Mouse (Mus musculus): ENCODE measurements around the gene Bicd2. TPM values are rescaled to one million over a fixed set of nuclear protein-coding genes. Genes with fewer than 3 reads are reported as not detected.

Bicd2 gene
- total and polyA plus RNA-seq, 3 experiments: 11.6 to 19.9 (median 19.5) TPM

- no peak for TF ChIP-seq CTCF (IDR thresholded peaks at IDR 0.05; ENCODE audit: low read depth, low read length)
- TF ChIP-seq TAL1 (conservative IDR thresholded peaks at IDR 0.05; ENCODE audit: low read depth, low read length): no peak
- TF ChIP-seq GATA1 (IDR thresholded peaks at IDR 0.05; ENCODE audit: borderline replicate concordance, low read length): no peak
- TF ChIP-seq GATA2 (IDR thresholded peaks at IDR 0.05; ENCODE audit: borderline replicate concordance, low read depth, low read length): no peak
- no peak for TF ChIP-seq POLR2AphosphoS5 (IDR thresholded peaks at IDR 0.05; ENCODE audit: insufficient replicate concordance, low read depth, low read length)
- Histone ChIP-seq H3K36me3 (replicated peaks) (peaks cover 3% of the 10 kb centered on the region), H3K27me3 (ENCODE audit: insufficient read depth, low read length) (peaks cover 20% of the 10 kb centered on the region), H3K9me3 (replicated peaks) (no peaks in the 10 kb centered on the region), H3K4me1 (ENCODE audit: insufficient read depth, low read depth, low read length) (peaks cover 31% of the 10 kb centered on the region), H3K4me3 (ENCODE audit: low read depth, low read length) (no peak overlapping the region)
- DNase-seq (ENCODE audit: low spot score) (no peak), ATAC-seq (ENCODE audit: extremely low read depth, insufficient number of reproducible peaks, low FRiP score, poor library complexity, severe bottlenecking) (no peak)
Measured at GRCm38 (mm10) chr13:49311642-49312041, 29.7 kb upstream of the Bicd2 start.

- Histone ChIP-seq H3K27me3 (ENCODE audit: insufficient read depth, low read length) (peaks cover 46% of the 10 kb centered on the region), H3K4me3 (ENCODE audit: low read depth, low read length) (no peak overlapping the region), H3K4me1 (ENCODE audit: insufficient read depth, low read depth, low read length) (no peaks in the 10 kb centered on the region), H3K36me3 (replicated peaks) (no peaks in the 10 kb centered on the region), H3K9me3 (replicated peaks) (no peaks in the 10 kb centered on the region)
- DNase-seq (ENCODE audit: low spot score) (no peak), ATAC-seq (ENCODE audit: extremely low read depth, insufficient number of reproducible peaks, low FRiP score, poor library complexity, severe bottlenecking) (no peak)
- TF ChIP-seq TAL1 (conservative IDR thresholded peaks at IDR 0.05; ENCODE audit: low read depth, low read length) (no peak), POLR2AphosphoS5 (IDR thresholded peaks at IDR 0.05; ENCODE audit: insufficient replicate concordance, low read depth, low read length) (no peak), CTCF (IDR thresholded peaks at IDR 0.05; ENCODE audit: low read depth, low read length) (no peak), GATA2 (IDR thresholded peaks at IDR 0.05; ENCODE audit: borderline replicate concordance, low read depth, low read length) (no peak), GATA1 (IDR thresholded peaks at IDR 0.05; ENCODE audit: borderline replicate concordance, low read length) (no peak)
Measured at GRCm38 (mm10) chr13:49316386-49317162, 24.8 kb upstream of the Bicd2 start.

- Histone ChIP-seq H3K4me1 (ENCODE audit: insufficient read depth, low read depth, low read length) (no peaks in the 10 kb centered on the region; the same call in 1 of the 2 replicates), H3K36me3 (replicated peaks) (no peaks in the 10 kb centered on the region), H3K9me3 (replicated peaks) (no peaks in the 10 kb centered on the region), H3K4me3 (ENCODE audit: low read depth, low read length) (no peak overlapping the region), H3K27me3 (ENCODE audit: insufficient read depth, low read length) (peaks cover 54% of the 10 kb centered on the region)
- ATAC-seq (ENCODE audit: extremely low read depth, insufficient number of reproducible peaks, low FRiP score, poor library complexity, severe bottlenecking) (no peak), DNase-seq (ENCODE audit: low spot score) (no peak)
- no peak for TF ChIP-seq POLR2AphosphoS5 (IDR thresholded peaks at IDR 0.05; ENCODE audit: insufficient replicate concordance, low read depth, low read length)
- TF ChIP-seq CTCF (IDR thresholded peaks at IDR 0.05; ENCODE audit: low read depth, low read length): no peak
- no peak for TF ChIP-seq GATA1 (IDR thresholded peaks at IDR 0.05; ENCODE audit: borderline replicate concordance, low read length)
- TF ChIP-seq GATA2 (IDR thresholded peaks at IDR 0.05; ENCODE audit: borderline replicate concordance, low read depth, low read length): no peak
- TF ChIP-seq TAL1 (conservative IDR thresholded peaks at IDR 0.05; ENCODE audit: low read depth, low read length): no peak
Measured at GRCm38 (mm10) chr13:49317508-49317907, 23.9 kb upstream of the Bicd2 start.

GRCm38 (mm10) chr13:49317914-49318313 is 23.5 kb upstream of the Bicd2 start:
- Histone ChIP-seq H3K4me1 (ENCODE audit: insufficient read depth, low read depth, low read length) (no peaks in the 10 kb centered on the region; the same call in 1 of the 2 replicates), H3K9me3 (replicated peaks) (no peaks in the 10 kb centered on the region), H3K36me3 (replicated peaks) (no peaks in the 10 kb centered on the region), H3K27me3 (ENCODE audit: insufficient read depth, low read length) (peaks cover 57% of the 10 kb centered on the region), H3K4me3 (ENCODE audit: low read depth, low read length) (no peak overlapping the region)
- ATAC-seq (ENCODE audit: extremely low read depth, insufficient number of reproducible peaks, low FRiP score, poor library complexity, severe bottlenecking) (no peak), DNase-seq (ENCODE audit: low spot score) (no peak)
- TF ChIP-seq POLR2AphosphoS5 (IDR thresholded peaks at IDR 0.05; ENCODE audit: insufficient replicate concordance, low read depth, low read length) (no peak), GATA1 (IDR thresholded peaks at IDR 0.05; ENCODE audit: borderline replicate concordance, low read length) (no peak), CTCF (IDR thresholded peaks at IDR 0.05; ENCODE audit: low read depth, low read length) (no peak), GATA2 (IDR thresholded peaks at IDR 0.05; ENCODE audit: borderline replicate concordance, low read depth, low read length) (no peak), TAL1 (conservative IDR thresholded peaks at IDR 0.05; ENCODE audit: low read depth, low read length) (no peak)

GRCm38 (mm10) chr13:49320040-49320439 is 21.3 kb upstream of the Bicd2 start, which contains the start of gene Fgd3:
Fgd3 (minus strand) TSS chr13:49320311.
- no peaks in the 10 kb centered on the region for H3K9me3 ChIP-seq (replicated peaks)
- ATAC-seq (ENCODE audit: extremely low read depth, insufficient number of reproducible peaks, low FRiP score, poor library complexity, severe bottlenecking) (no peak), DNase-seq (ENCODE audit: low spot score) (no peak)
- H3K36me3 ChIP-seq (replicated peaks): no peaks in the 10 kb centered on the region
- TF ChIP-seq CTCF (IDR thresholded peaks at IDR 0.05; ENCODE audit: low read depth, low read length) (no peak), GATA2 (IDR thresholded peaks at IDR 0.05; ENCODE audit: borderline replicate concordance, low read depth, low read length) (no peak), POLR2AphosphoS5 (IDR thresholded peaks at IDR 0.05; ENCODE audit: insufficient replicate concordance, low read depth, low read length) (no peak), TAL1 (conservative IDR thresholded peaks at IDR 0.05; ENCODE audit: low read depth, low read length) (no peak), GATA1 (IDR thresholded peaks at IDR 0.05; ENCODE audit: borderline replicate concordance, low read length) (no peak)
- H3K27me3 ChIP-seq (ENCODE audit: insufficient read depth, low read length): peaks cover 65% of the 10 kb centered on the region
- H3K4me3 ChIP-seq (ENCODE audit: low read depth, low read length): no peak within 1 kb of the TSS
- H3K4me1 ChIP-seq (ENCODE audit: insufficient read depth, low read depth, low read length): no peaks in the 10 kb centered on the region; the same call in 1 of the 2 replicates

GRCm38 (mm10) chr13:49320514-49320913 is 20.9 kb upstream of the Bicd2 start:
- H3K27me3 ChIP-seq (ENCODE audit: insufficient read depth, low read length): peaks cover 64% of the 10 kb centered on the region
- H3K4me1 ChIP-seq (ENCODE audit: insufficient read depth, low read depth, low read length): no peaks in the 10 kb centered on the region; the same call in 1 of the 2 replicates
- ATAC-seq (ENCODE audit: extremely low read depth, insufficient number of reproducible peaks, low FRiP score, poor library complexity, severe bottlenecking) (no peak), DNase-seq (ENCODE audit: low spot score) (no peak)
- H3K4me3 ChIP-seq (ENCODE audit: low read depth, low read length): no peak overlapping the region
- H3K36me3 ChIP-seq (replicated peaks): no peaks in the 10 kb centered on the region
- no peak for TF ChIP-seq POLR2AphosphoS5 (IDR thresholded peaks at IDR 0.05; ENCODE audit: insufficient replicate concordance, low read depth, low read length)
- no peak for TF ChIP-seq CTCF (IDR thresholded peaks at IDR 0.05; ENCODE audit: low read depth, low read length)
- no peak for TF ChIP-seq GATA1 (IDR thresholded peaks at IDR 0.05; ENCODE audit: borderline replicate concordance, low read length)
- TF ChIP-seq GATA2 (IDR thresholded peaks at IDR 0.05; ENCODE audit: borderline replicate concordance, low read depth, low read length): no peak
- no peak for TF ChIP-seq TAL1 (conservative IDR thresholded peaks at IDR 0.05; ENCODE audit: low read depth, low read length)
- no peaks in the 10 kb centered on the region for H3K9me3 ChIP-seq (replicated peaks)
